ENCODE assay signal across 8 mouse cellular contexts in the genomic region with DNA sequence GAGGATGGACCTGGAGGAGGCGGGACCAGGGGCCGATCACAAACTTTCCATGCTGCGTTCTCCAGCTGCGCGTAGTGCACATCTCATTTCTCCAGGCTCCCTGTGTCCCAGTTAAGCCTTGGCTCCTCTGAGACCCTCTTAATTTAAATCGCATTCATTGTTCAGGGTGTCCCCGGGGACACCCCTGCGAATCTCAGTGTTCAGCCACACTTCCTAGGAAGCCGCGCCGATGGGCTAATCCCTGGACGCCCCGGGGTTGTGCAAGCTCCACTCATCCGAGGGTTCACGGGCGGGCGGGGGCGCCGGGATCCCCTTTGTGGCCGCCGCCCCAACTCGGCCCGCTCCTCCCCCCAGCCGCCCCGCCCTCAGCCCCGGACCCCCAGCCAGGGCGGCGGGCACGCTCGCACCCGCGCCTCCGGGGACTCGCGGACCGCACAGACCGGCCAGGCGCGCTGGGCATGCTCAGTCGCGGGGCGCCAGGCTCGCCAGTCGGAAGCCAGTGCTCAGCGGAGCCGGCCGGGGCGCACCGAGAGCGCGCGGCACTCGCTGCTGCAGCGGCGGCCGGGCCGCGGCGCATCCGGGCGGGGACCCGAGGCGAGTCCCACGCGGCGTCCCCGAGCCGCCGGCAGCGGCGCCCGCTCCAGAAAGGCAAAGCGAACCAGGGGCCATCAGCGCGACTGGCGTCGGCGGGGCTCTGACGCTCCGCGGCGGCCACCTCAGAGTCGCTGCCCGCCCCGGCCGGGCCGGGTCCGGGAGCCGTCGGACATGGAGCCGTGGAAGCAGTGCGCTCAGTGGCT. TPM values are rescaled to one million over a fixed set of nuclear protein-coding genes. Genes with fewer than 3 reads are reported as not detected.
DNase-seq lines count a peak whose midpoint lies in the region; ATAC-seq lines count a peak whose summit lies in the region.

A gene (plus strand): TSS at position 380 of the 797 bp plus-strand sequence.

- no peaks in the 10 kb centered on the region; the same call in 1 of the 2 replicates for H3K4me1 ChIP-seq in intestine, embryonic 14.5 days (replicated peaks; ENCODE audit: control insufficient read depth, insufficient read depth, low read length)
- H3K4me1 ChIP-seq in limb, embryonic 11.5 days (ENCODE audit: control insufficient read depth, insufficient read depth, low read length), result no peaks in the 10 kb centered on the region; the same call in 1 of the 2 replicates
- 0 out of 2 replicates have a peak, but pooled peaks cover 2% of the 10 kb centered on the region for H3K4me1 ChIP-seq in midbrain, embryonic 11.5 days (ENCODE audit: control insufficient read depth, insufficient read depth, low read length)

- peak; percentile 86 for ATAC-seq in intestine, embryonic 14.5 days (replicated peaks; ENCODE audit: low FRiP score, low TSS enrichment, low read depth)
- peak; percentile 82 for ATAC-seq in limb, embryonic 11.5 days (ENCODE audit: insufficient number of reproducible peaks, low FRiP score, low TSS enrichment, low read depth)
- ATAC-seq in midbrain, embryonic 11.5 days (ENCODE audit: low FRiP score), result peak; percentile 94

- no peaks in the 10 kb centered on the region for H3K9me3 ChIP-seq in intestine, embryonic 14.5 days (ENCODE audit: control insufficient read depth, low read length)
- no peaks in the 10 kb centered on the region for H3K9me3 ChIP-seq in limb, embryonic 11.5 days (ENCODE audit: control insufficient read depth, low read length)
- H3K9me3 ChIP-seq in midbrain, embryonic 11.5 days (ENCODE audit: control insufficient read depth, low read length), result no peaks in the 10 kb centered on the region

- under 1% methylated on average over 92 of the region's 92 CpGs for WGBS in intestine, embryonic 14.5 days
- WGBS in limb, embryonic 11.5 days, result under 1% methylated on average over 74 of the region's 92 CpGs
- under 1% methylated on average over 87 of the region's 92 CpGs for WGBS in midbrain, embryonic 11.5 days

- H3K4me2 ChIP-seq in intestine, embryonic 14.5 days (ENCODE audit: low read length), result peak within 1 kb of the TSS; percentile 82
- peak within 1 kb of the TSS; percentile 86 for H3K4me2 ChIP-seq in limb, embryonic 11.5 days (ENCODE audit: low read depth, severe bottlenecking)
- H3K4me2 ChIP-seq in midbrain, embryonic 11.5 days, result peak within 1 kb of the TSS; percentile 77

- H3K27ac ChIP-seq in intestine, embryonic 14.5 days (ENCODE audit: low read depth), result peak within 1 kb of the TSS; percentile 65
- peak within 1 kb of the TSS; percentile 25; the same call in 1 of the 2 replicates for H3K27ac ChIP-seq in limb, embryonic 11.5 days (replicated peaks; ENCODE audit: low read depth, low read length)
- peak within 1 kb of the TSS; percentile 73 for H3K27ac ChIP-seq in midbrain, embryonic 11.5 days (ENCODE audit: low read depth, low read length)

- 0 out of 2 replicates have a peak, but pooled peaks cover 4% of the 10 kb centered on the region for H3K27me3 ChIP-seq in intestine, embryonic 14.5 days (replicated peaks; ENCODE audit: control insufficient read depth, insufficient read depth, low read length)
- H3K27me3 ChIP-seq in limb, embryonic 11.5 days (ENCODE audit: control insufficient read depth, insufficient read depth, low read length), result no peaks in the 10 kb centered on the region; the same call in 1 of the 2 replicates
- 0 out of 2 replicates have a peak, but pooled peaks cover 2% of the 10 kb centered on the region for H3K27me3 ChIP-seq in midbrain, embryonic 11.5 days (ENCODE audit: control insufficient read depth, insufficient read depth, low read length)

- H3K4me3 ChIP-seq in intestine, embryonic 14.5 days (ENCODE audit: low read depth, low read length), result peak within 1 kb of the TSS; percentile 63
- peak within 1 kb of the TSS; percentile 61 for H3K4me3 ChIP-seq in limb, embryonic 11.5 days (ENCODE audit: low read depth, low read length)
- H3K4me3 ChIP-seq in midbrain, embryonic 11.5 days (ENCODE audit: low read depth, low read length), result peak within 1 kb of the TSS; percentile 68

- DNase-seq in T-cell, adult 2 months (ENCODE audit: low spot score), result peak; percentile 61
- DNase-seq in embryo, embryonic 10 days (ENCODE audit: low spot score), result peak; percentile 74
- peak; percentile 60 to 61 for DNase-seq in gastrocnemius, postnatal 36 days
- peak; percentile 77 for DNase-seq in intestine, embryonic 14.5 days (ENCODE audit: low spot score)
- peak; percentile 67 for DNase-seq in limb, embryonic 11.5 days (ENCODE audit: low spot score)
- DNase-seq in midbrain, embryonic 11.5 days (ENCODE audit: low spot score, missing footprints), result peak; percentile 96
- DNase-seq in right cerebral cortex, postnatal 36 days (ENCODE audit: low spot score in 2 of 2), result peak; percentile 2 to 16
- DNase-seq in MN1 (ENCODE audit: low spot score), result no peak

- no peaks in the 10 kb centered on the region for H3K36me3 ChIP-seq in intestine, embryonic 14.5 days (ENCODE audit: control insufficient read depth, insufficient read depth, low read length)
- no peaks in the 10 kb centered on the region for H3K36me3 ChIP-seq in limb, embryonic 11.5 days (ENCODE audit: control insufficient read depth, insufficient read depth, low read length)
- no peaks in the 10 kb centered on the region for H3K36me3 ChIP-seq in midbrain, embryonic 11.5 days (ENCODE audit: control insufficient read depth, insufficient read depth, low read length)

- intact Hi-C loops in gastrocnemius, postnatal 36 days (cut with DNase I), result no loop called here

- H3K9ac ChIP-seq in intestine, embryonic 14.5 days (ENCODE audit: low read length), result peak within 1 kb of the TSS; percentile 58
- peak within 1 kb of the TSS; percentile 62 for H3K9ac ChIP-seq in limb, embryonic 11.5 days (ENCODE audit: low read length)
- H3K9ac ChIP-seq in midbrain, embryonic 11.5 days (ENCODE audit: low read length), result peak within 1 kb of the TSS; percentile 74

RNA-seq across cellular contexts. Expression of the gene that starts here (rescaled TPM):
- 1 to 10 TPM; 1.3 to 1.6 TPM for total RNA-seq in gastrocnemius, postnatal 36 days (2021)
- polyA plus RNA-seq in intestine, embryonic 14.5 days (2014; fragmentation: Nextera tagmentation; extraction: Ambion mirVana), result 17.1 and 19.3 TPM in 2 replicates
- 3.3 and 3.4 TPM in 2 replicates for polyA plus RNA-seq in limb, embryonic 11.5 days (2014; fragmentation: Nextera tagmentation; extraction: Ambion mirVana)
- polyA plus RNA-seq in midbrain, embryonic 11.5 days (2014; fragmentation: Nextera tagmentation; extraction: Ambion mirVana), result 18.4 and 18.6 TPM in 2 replicates
